Mouse (Mus musculus): ENCODE results near the gene Copb1. TPM values are rescaled to one million over a fixed set of nuclear protein-coding genes. Genes with fewer than 3 reads are reported as not detected.

The Copb1 gene
- polyA plus RNA-seq (2015; fragmentation: Nextera tagmentation; extraction: Ambion mirVana): 49.3 and 49.5 TPM in 2 replicates

- Histone ChIP-seq H3K4me2 (ENCODE audit: low read depth, low read length) (peak within 1 kb of the TSS; percentile 76), H3K9me3 (replicated peaks; ENCODE audit: control insufficient read depth, low read length) (no peaks in the 10 kb centered on the region), H3K36me3 (ENCODE audit: control insufficient read depth, insufficient read depth) (peaks cover 8% of the 10 kb centered on the region), H3K9ac (ENCODE audit: low read depth, low read length) (peak within 1 kb of the TSS; percentile 94), H3K27me3 (ENCODE audit: control insufficient read depth, insufficient read depth, low read depth, low read length) (no peaks in the 10 kb centered on the region), H3K4me1 (ENCODE audit: control insufficient read depth, low read depth, low read length) (peaks cover 3% of the 10 kb centered on the region), H3K4me3 (ENCODE audit: low read depth, low read length) (peak within 1 kb of the TSS; percentile 97), H3K27ac (ENCODE audit: low read length) (peak within 1 kb of the TSS; percentile 71)
- 2% methylated on average over 75 of the region's 75 CpGs for WGBS (ENCODE audit: insufficient replicate concordance)
- ATAC-seq (ENCODE audit: low read depth): peak; percentile 99
These were observed at the start of gene Copb1 for GRCm38 (mm10) chr7:114253885-114254833. TSS of gene Copb1 (minus strand) at chr7:114254711.

DNA sequence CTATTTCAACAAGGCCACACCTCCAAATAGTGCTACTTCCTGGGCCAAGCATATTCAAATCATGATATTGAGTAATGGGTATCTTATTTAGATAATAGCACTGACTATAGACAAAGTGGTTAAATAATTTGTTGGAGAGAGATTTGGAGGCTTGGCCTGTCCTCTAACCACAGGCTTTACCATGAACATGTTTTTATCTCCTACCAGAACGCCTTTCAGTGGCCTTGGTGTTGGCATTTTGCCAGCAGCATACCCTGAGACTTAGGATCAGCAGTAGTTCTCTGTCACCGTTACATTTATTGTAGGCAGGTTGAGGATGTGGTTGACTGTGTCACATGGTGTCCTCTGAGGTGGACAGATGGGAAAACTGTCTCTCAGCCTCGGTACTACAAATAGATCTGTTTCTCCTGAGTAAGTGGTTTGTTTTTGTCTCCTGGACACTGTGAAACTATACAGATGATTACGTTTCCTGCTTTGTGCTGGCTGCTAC is 46.8 kb upstream of the Copb1 start:
- H3K4me3 ChIP-seq (ENCODE audit: low read depth, low read length): no peak overlapping the region
- no peak overlapping the region for H3K9ac ChIP-seq (ENCODE audit: low read depth, low read length)
- ATAC-seq (ENCODE audit: low read depth): peak; percentile 53
- H3K4me1 ChIP-seq (ENCODE audit: control insufficient read depth, low read depth, low read length): no peaks in the 10 kb centered on the region
- H3K36me3 ChIP-seq (ENCODE audit: control insufficient read depth, insufficient read depth): no peaks in the 10 kb centered on the region
- H3K27ac ChIP-seq (ENCODE audit: low read length): no peak overlapping the region
- no peaks in the 10 kb centered on the region for H3K9me3 ChIP-seq (replicated peaks; ENCODE audit: control insufficient read depth, low read length)
- H3K27me3 ChIP-seq (ENCODE audit: control insufficient read depth, insufficient read depth, low read depth, low read length): no peaks in the 10 kb centered on the region
- no peak overlapping the region for H3K4me2 ChIP-seq (ENCODE audit: low read depth, low read length)
- WGBS (ENCODE audit: insufficient replicate concordance): 17% methylated on average over 4 of the region's 4 CpGs

DNA sequence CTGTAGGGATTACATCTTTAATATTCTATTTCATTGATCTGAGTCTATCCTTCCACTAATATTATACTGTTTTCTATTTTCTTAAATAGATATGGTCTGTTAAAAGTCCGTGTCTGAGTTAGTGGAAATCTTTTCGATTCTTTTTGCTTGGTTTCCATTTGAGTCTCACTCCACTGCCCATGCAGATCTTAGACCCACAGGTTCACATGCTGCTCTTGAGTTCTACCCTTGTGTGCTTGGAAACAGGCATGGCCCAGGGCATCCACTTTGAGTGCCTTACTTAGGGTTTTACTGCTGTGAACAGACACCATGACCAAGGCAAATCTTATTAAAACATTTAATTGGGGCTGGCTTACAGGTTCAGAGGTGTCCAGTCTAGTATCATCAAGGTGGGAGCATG is 46.3 kb upstream of the Copb1 start:
- H3K4me1 ChIP-seq (ENCODE audit: control insufficient read depth, low read depth, low read length): no peaks in the 10 kb centered on the region
- no peaks in the 10 kb centered on the region for H3K27me3 ChIP-seq (ENCODE audit: control insufficient read depth, insufficient read depth, low read depth, low read length)
- no peaks in the 10 kb centered on the region for H3K36me3 ChIP-seq (ENCODE audit: control insufficient read depth, insufficient read depth)
- H3K9me3 ChIP-seq (replicated peaks; ENCODE audit: control insufficient read depth, low read length): no peaks in the 10 kb centered on the region
- WGBS (ENCODE audit: insufficient replicate concordance): 63% methylated on average over 2 of the region's 2 CpGs
- no peak overlapping the region for H3K9ac ChIP-seq (ENCODE audit: low read depth, low read length)
- H3K4me2 ChIP-seq (ENCODE audit: low read depth, low read length): no peak overlapping the region
- ATAC-seq (ENCODE audit: low read depth): no peak
- no peak overlapping the region for H3K4me3 ChIP-seq (ENCODE audit: low read depth, low read length)
- H3K27ac ChIP-seq (ENCODE audit: low read length): no peak overlapping the region

DNA sequence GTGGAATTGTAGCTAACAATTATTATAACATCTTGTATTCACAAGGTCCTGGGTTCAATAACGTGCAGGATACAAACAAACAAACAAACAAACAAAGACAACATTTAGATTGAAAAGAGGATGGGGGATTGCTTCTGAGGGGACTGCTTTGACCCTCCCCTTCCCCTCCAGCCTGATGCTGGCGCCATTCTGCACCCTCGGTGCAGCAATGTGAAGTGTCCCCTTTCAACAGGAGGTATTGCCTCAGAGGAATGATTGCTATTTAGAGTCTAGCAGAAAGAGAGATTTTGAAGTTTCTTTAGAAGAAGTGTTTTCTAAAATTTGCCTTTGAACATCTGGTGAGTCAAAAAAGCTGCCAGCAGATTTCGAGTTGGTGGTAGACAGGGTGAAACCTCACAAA is 44.7 kb upstream of the Copb1 start:
- Histone ChIP-seq H3K4me1 (ENCODE audit: control insufficient read depth, low read depth, low read length) (no peaks in the 10 kb centered on the region), H3K9me3 (replicated peaks; ENCODE audit: control insufficient read depth, low read length) (no peaks in the 10 kb centered on the region), H3K27me3 (ENCODE audit: control insufficient read depth, insufficient read depth, low read depth, low read length) (no peaks in the 10 kb centered on the region), H3K4me2 (ENCODE audit: low read depth, low read length) (no peak overlapping the region), H3K9ac (ENCODE audit: low read depth, low read length) (no peak overlapping the region), H3K27ac (ENCODE audit: low read length) (no peak overlapping the region), H3K4me3 (ENCODE audit: low read depth, low read length) (no peak overlapping the region), H3K36me3 (ENCODE audit: control insufficient read depth, insufficient read depth) (no peaks in the 10 kb centered on the region)
- ATAC-seq (ENCODE audit: low read depth): no peak
- WGBS (ENCODE audit: insufficient replicate concordance): 51% methylated on average over 4 of the region's 4 CpGs

GRCm38 (mm10) chr7:114294698-114295097 is 40.2 kb upstream of the Copb1 start:
- Histone ChIP-seq H3K4me2 (ENCODE audit: low read depth, low read length) (no peak overlapping the region), H3K9ac (ENCODE audit: low read depth, low read length) (no peak overlapping the region), H3K4me3 (ENCODE audit: low read depth, low read length) (no peak overlapping the region), H3K27me3 (ENCODE audit: control insufficient read depth, insufficient read depth, low read depth, low read length) (no peaks in the 10 kb centered on the region), H3K9me3 (replicated peaks; ENCODE audit: control insufficient read depth, low read length) (no peaks in the 10 kb centered on the region), H3K4me1 (ENCODE audit: control insufficient read depth, low read depth, low read length) (peaks cover 7% of the 10 kb centered on the region), H3K27ac (ENCODE audit: low read length) (no peak overlapping the region), H3K36me3 (ENCODE audit: control insufficient read depth, insufficient read depth) (no peaks in the 10 kb centered on the region)
- no peak for ATAC-seq (ENCODE audit: low read depth)
- 55% methylated on average over 5 of the region's 5 CpGs for WGBS (ENCODE audit: insufficient replicate concordance)

DNA sequence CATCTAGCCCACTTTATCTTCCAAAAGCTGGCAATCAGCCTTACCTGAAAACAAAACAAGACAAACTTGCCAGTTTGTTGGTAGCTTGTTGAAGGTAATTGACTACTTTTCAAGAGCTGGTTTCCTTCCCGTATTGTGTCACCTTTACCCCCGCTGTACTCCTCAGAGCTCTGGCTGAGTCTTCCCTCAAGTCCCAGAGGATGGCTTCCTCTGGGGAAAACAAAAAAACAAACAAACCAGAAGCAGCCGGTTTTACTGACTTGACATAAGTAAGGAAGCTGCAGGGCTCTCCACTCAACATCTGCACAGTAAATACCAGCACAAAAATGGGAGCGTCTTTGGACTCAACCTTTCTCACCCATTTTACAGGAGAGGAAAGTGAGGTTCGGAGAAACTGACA is 39.4 kb upstream of the Copb1 start:
- Histone ChIP-seq H3K4me2 (ENCODE audit: low read depth, low read length) (no peak overlapping the region), H3K27ac (ENCODE audit: low read length) (no peak overlapping the region), H3K4me1 (ENCODE audit: control insufficient read depth, low read depth, low read length) (peaks cover 7% of the 10 kb centered on the region), H3K27me3 (ENCODE audit: control insufficient read depth, insufficient read depth, low read depth, low read length) (no peaks in the 10 kb centered on the region), H3K9me3 (replicated peaks; ENCODE audit: control insufficient read depth, low read length) (no peaks in the 10 kb centered on the region), H3K4me3 (ENCODE audit: low read depth, low read length) (no peak overlapping the region), H3K36me3 (ENCODE audit: control insufficient read depth, insufficient read depth) (no peaks in the 10 kb centered on the region), H3K9ac (ENCODE audit: low read depth, low read length) (no peak overlapping the region)
- WGBS (ENCODE audit: insufficient replicate concordance): 67% methylated on average over 5 of the region's 5 CpGs
- no peak for ATAC-seq (ENCODE audit: low read depth)

DNA sequence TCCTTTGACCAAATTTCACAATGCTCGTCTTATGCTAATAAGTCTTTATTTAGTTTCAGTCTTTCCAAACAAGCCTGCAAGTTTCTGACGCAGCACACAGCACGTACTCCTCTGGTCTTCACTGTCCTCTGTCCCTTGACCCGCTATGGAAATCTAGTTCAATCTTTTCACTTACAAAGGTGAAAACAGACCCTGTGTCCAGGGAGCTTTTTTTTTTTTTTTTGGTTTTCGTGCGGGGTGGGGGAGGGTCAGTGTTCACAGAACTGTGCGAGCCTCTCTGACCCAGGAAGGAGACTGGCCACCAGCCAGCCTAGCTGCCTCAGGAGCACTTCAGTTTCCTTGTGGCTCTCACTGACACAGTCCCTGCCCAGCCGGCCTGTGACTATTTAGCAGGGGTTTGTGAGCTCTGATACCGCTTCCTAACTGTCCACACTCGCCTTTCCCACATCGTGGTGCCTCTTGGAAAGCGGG is 38.0 kb upstream of the Copb1 start:
- H3K36me3 ChIP-seq (ENCODE audit: control insufficient read depth, insufficient read depth): no peaks in the 10 kb centered on the region
- H3K4me2 ChIP-seq (ENCODE audit: low read depth, low read length): peak overlapping the region; percentile 17
- peaks cover 7% of the 10 kb centered on the region for H3K4me1 ChIP-seq (ENCODE audit: control insufficient read depth, low read depth, low read length)
- peak overlapping the region; percentile 75 for H3K27ac ChIP-seq (ENCODE audit: low read length)
- H3K9me3 ChIP-seq (replicated peaks; ENCODE audit: control insufficient read depth, low read length): no peaks in the 10 kb centered on the region
- peak overlapping the region; percentile 4; the same call in 1 of the 2 replicates for H3K4me3 ChIP-seq (ENCODE audit: low read depth, low read length)
- ATAC-seq (ENCODE audit: low read depth): peak; percentile 82
- H3K27me3 ChIP-seq (ENCODE audit: control insufficient read depth, insufficient read depth, low read depth, low read length): no peaks in the 10 kb centered on the region
- 0 out of 2 replicates have a peak overlapping the region, but pooled peaks have one; percentile 5 for H3K9ac ChIP-seq (ENCODE audit: low read depth, low read length)
- 11% methylated on average over 12 of the region's 12 CpGs for WGBS (ENCODE audit: insufficient replicate concordance)

DNA sequence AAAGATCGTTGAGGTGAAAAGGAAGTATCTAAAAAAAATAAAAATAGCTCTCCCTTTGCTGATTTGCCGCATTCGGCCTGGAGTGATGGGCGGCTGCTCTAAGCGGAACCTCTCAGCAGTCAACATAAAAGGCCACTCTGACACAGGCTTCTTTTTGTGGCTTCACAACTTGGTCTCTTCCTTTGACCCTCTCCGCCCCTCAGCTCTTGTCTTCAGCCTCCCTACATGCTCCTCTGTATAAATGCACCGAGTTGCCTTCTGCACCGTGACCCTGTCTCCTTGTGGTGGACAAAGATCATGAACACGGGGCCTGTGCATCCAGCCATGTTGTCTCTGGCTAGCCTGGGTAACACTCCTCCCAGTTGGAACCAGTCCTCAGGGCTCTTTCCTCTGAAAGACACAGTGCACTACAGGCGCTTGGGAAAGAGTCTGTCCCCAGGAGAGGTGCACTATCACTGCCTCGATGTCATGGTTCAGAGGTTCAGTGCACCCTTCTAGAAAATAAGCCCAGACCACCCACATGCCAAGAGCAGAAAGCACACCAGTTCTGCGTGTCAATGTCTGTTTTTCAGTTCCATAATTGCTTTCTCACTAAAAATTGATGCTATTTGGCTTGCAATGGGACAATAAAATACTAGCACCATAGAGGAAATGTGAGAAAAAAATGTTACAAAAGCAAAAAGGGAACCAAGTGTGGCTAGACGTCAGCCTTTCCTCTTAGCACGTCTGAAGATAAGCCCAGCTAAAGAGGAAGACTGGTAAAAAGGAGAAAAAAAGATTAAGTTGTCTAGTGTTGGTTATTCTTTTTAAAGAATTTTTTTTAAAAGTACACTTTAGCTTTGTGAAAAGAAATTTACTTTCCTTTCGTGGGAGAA is 37.2 kb upstream of the Copb1 start:
- 0 out of 2 replicates have a peak, but pooled peaks have one; percentile 17 for ATAC-seq (ENCODE audit: low read depth)
- Histone ChIP-seq H3K36me3 (ENCODE audit: control insufficient read depth, insufficient read depth) (no peaks in the 10 kb centered on the region), H3K4me3 (ENCODE audit: low read depth, low read length) (no peak overlapping the region), H3K27me3 (ENCODE audit: control insufficient read depth, insufficient read depth, low read depth, low read length) (no peaks in the 10 kb centered on the region), H3K27ac (ENCODE audit: low read length) (peak overlapping the region; percentile 71), H3K4me2 (ENCODE audit: low read depth, low read length) (peak overlapping the region; percentile 17; the same call in 1 of the 2 replicates), H3K9me3 (replicated peaks; ENCODE audit: control insufficient read depth, low read length) (no peaks in the 10 kb centered on the region), H3K4me1 (ENCODE audit: control insufficient read depth, low read depth, low read length) (peaks cover 7% of the 10 kb centered on the region), H3K9ac (ENCODE audit: low read depth, low read length) (no peak overlapping the region)
- 27% methylated on average over 15 of the region's 15 CpGs for WGBS (ENCODE audit: insufficient replicate concordance)
